10 mouse cellular contexts compared by ENCODE assay signal in genomic region chr5:100079931-100080275, GRCm38 (mm10). TPM values are rescaled to one million over a fixed set of nuclear protein-coding genes. Genes with fewer than 3 reads are reported as not detected.
DNase-seq lines count a peak whose midpoint lies in the region; ATAC-seq and TF ChIP-seq lines count a peak whose summit lies in the region.
"Had no signal": no experiment of that assay in that cellular context is flagged by ENCODE, and none has a peak within 500 bp of the region (broad histone marks: within the 10 kb centered on the region; RNA-seq: fewer than 3 reads in every experiment).

No protein-coding gene starts in this region.

- 0 out of 2 replicates have a peak overlapping the region, but pooled peaks have one; percentile 53 for H3K4me2 ChIP-seq in embryonic facial prominence, embryonic 11.5 days (ENCODE audit: low read depth, low read length)
- peak overlapping the region; percentile 27 for H3K4me2 ChIP-seq in hindbrain, embryonic 16.5 days (ENCODE audit: low read length)
- H3K4me2 ChIP-seq in midbrain, postnatal 0 days (ENCODE audit: low read depth, low read length, poor library complexity, severe bottlenecking), result no peak overlapping the region

- WGBS in kidney, adult 2 months, result 41% methylated on average over 8 of the region's 8 CpGs
- 86% methylated on average over 8 of the region's 8 CpGs for WGBS in embryonic facial prominence, embryonic 11.5 days
- WGBS in hindbrain, embryonic 16.5 days, result 61% methylated on average over 8 of the region's 8 CpGs
- 83% methylated on average over 8 of the region's 8 CpGs for WGBS in midbrain, postnatal 0 days

- no peaks in the 10 kb centered on the region for H3K36me3 ChIP-seq in kidney, adult 2 months (ENCODE audit: control insufficient read depth, insufficient read depth, low read length)
- no peaks in the 10 kb centered on the region for H3K36me3 ChIP-seq in embryonic facial prominence, embryonic 11.5 days (replicated peaks; ENCODE audit: control insufficient read depth, insufficient read depth, low read depth, low read length)
- H3K36me3 ChIP-seq in hindbrain, embryonic 16.5 days (ENCODE audit: control insufficient read depth, insufficient read depth, low read length), result no peaks in the 10 kb centered on the region
- H3K36me3 ChIP-seq in midbrain, postnatal 0 days (ENCODE audit: insufficient read depth, low read length), result no peaks in the 10 kb centered on the region; the same call in 1 of the 2 replicates

- H3K4me1 ChIP-seq in kidney, adult 2 months (ENCODE audit: control insufficient read depth, insufficient read depth, low read length), result no peaks in the 10 kb centered on the region
- no peaks in the 10 kb centered on the region; the same call in 1 of the 2 replicates for H3K4me1 ChIP-seq in embryonic facial prominence, embryonic 11.5 days (ENCODE audit: control insufficient read depth, insufficient read depth, low read length)
- no peaks in the 10 kb centered on the region for H3K4me1 ChIP-seq in hindbrain, embryonic 16.5 days (ENCODE audit: control insufficient read depth, insufficient read depth, low read depth, low read length)
- H3K4me1 ChIP-seq in midbrain, postnatal 0 days (ENCODE audit: insufficient read depth, low read length), result peaks cover 2% of the 10 kb centered on the region; the same call in 1 of the 2 replicates

- H3K9ac ChIP-seq in embryonic facial prominence, embryonic 11.5 days (replicated peaks; ENCODE audit: low read length), result 0 out of 2 replicates have a peak overlapping the region, but pooled peaks have one; percentile 18
- H3K9ac ChIP-seq in hindbrain, embryonic 16.5 days (ENCODE audit: low read depth, low read length), result no peak overlapping the region
- H3K9ac ChIP-seq in midbrain, postnatal 0 days (replicated peaks; ENCODE audit: low read length, poor library complexity, severe bottlenecking), result no peak overlapping the region

- no peak overlapping the region for H3K4me3 ChIP-seq in kidney, adult 2 months (ENCODE audit: insufficient read depth, low read depth, low read length)
- no peak overlapping the region for H3K4me3 ChIP-seq in embryonic facial prominence, embryonic 11.5 days (ENCODE audit: low read depth, low read length)
- no peak overlapping the region for H3K4me3 ChIP-seq in hindbrain, embryonic 16.5 days (ENCODE audit: low read length)
- no peak overlapping the region for H3K4me3 ChIP-seq in midbrain, postnatal 0 days (ENCODE audit: low read depth, low read length)

- TF ChIP-seq POLR2A in kidney, adult 2 months (IDR thresholded peaks at IDR 0.05; ENCODE audit: low read depth, low read length), result no peak

- H3K27ac ChIP-seq in kidney, adult 2 months (ENCODE audit: insufficient read depth, low read depth, low read length), result no peak overlapping the region
- no peak overlapping the region for H3K27ac ChIP-seq in embryonic facial prominence, embryonic 11.5 days (replicated peaks; ENCODE audit: low read depth, low read length)
- H3K27ac ChIP-seq in hindbrain, embryonic 16.5 days (ENCODE audit: low read depth, low read length), result no peak overlapping the region
- H3K27ac ChIP-seq in midbrain, postnatal 0 days (ENCODE audit: low read depth, low read length), result no peak overlapping the region
- H3K27ac ChIP-seq: left cerebral cortex, adult 2 months had no signal

- H3K9me3 ChIP-seq in embryonic facial prominence, embryonic 11.5 days (replicated peaks; ENCODE audit: control insufficient read depth, low read length), result no peaks in the 10 kb centered on the region
- no peaks in the 10 kb centered on the region for H3K9me3 ChIP-seq in hindbrain, embryonic 16.5 days (ENCODE audit: control insufficient read depth, low read length)
- no peaks in the 10 kb centered on the region for H3K9me3 ChIP-seq in midbrain, postnatal 0 days (ENCODE audit: low read length)
- H3K9me3 ChIP-seq: G1E had no signal

- no peak for ATAC-seq in embryonic facial prominence, embryonic 11.5 days (replicated peaks; ENCODE audit: insufficient number of reproducible peaks, low FRiP score, low TSS enrichment, low read depth)
- 0 out of 2 replicates have a peak, but pooled peaks have one; percentile 22 for ATAC-seq in hindbrain, embryonic 16.5 days
- ATAC-seq in midbrain, postnatal 0 days (ENCODE audit: low FRiP score), result no peak

- no peaks in the 10 kb centered on the region for H3K27me3 ChIP-seq in kidney, adult 2 months (replicated peaks; ENCODE audit: control insufficient read depth, insufficient read depth, low read length)
- no peaks in the 10 kb centered on the region for H3K27me3 ChIP-seq in embryonic facial prominence, embryonic 11.5 days (ENCODE audit: control insufficient read depth, insufficient read depth, low read length)
- H3K27me3 ChIP-seq in hindbrain, embryonic 16.5 days (replicated peaks; ENCODE audit: control insufficient read depth, insufficient read depth, low read length), result no peaks in the 10 kb centered on the region
- H3K27me3 ChIP-seq in midbrain, postnatal 0 days (ENCODE audit: insufficient read depth, low read length), result no peaks in the 10 kb centered on the region

- DNase-seq in kidney, adult 2 months, result peak; percentile 16
- DNase-seq in kidney, adult 11 months, result no peak
- DNase-seq in embryonic facial prominence, embryonic 11.5 days (ENCODE audit: low spot score), result no peak
- peak; percentile 43 for DNase-seq in midbrain, postnatal 0 days (ENCODE audit: low spot score)
- no peak for DNase-seq in cerebellum, adult 9-10 months
- DNase-seq in frontal cortex, postnatal 36 days (ENCODE audit: low spot score in 2 of 2), result no peak
- no peak for DNase-seq in adrenal gland, adult 2 months

- no peak for TF ChIP-seq CTCF in kidney, adult 2 months (conservative IDR thresholded peaks at IDR 0.05; ENCODE audit: insufficient read depth, insufficient read length, low read depth, low read length)
- TF ChIP-seq CTCF in midbrain, postnatal 0 days (IDR thresholded peaks at IDR 0.05), result no peak

RNA-seq across cellular contexts. Expression of gene Enoph1, which starts 40.1 kb away (rescaled TPM):
- polyA plus RNA-seq in kidney, adult 2 months (2012; rRNA removed), result 17.1 and 17.9 TPM in 2 replicates
- 52.9 and 59.0 TPM in 2 replicates for polyA plus RNA-seq in embryonic facial prominence, embryonic 11.5 days (2014; fragmentation: Nextera tagmentation; extraction: Ambion mirVana)
- 56.9 and 62.2 TPM in 2 replicates for polyA plus RNA-seq in hindbrain, embryonic 16.5 days (2015; fragmentation: Nextera tagmentation; extraction: Ambion mirVana)
- total RNA-seq in midbrain, postnatal 0 days (2014; rRNA removed), result 50.0 and 54.7 TPM in 2 replicates
- 55.0 and 56.3 TPM in 2 replicates for polyA plus RNA-seq in midbrain, postnatal 0 days (2015; fragmentation: Nextera tagmentation; extraction: Ambion mirVana)
- total RNA-seq in adrenal gland, adult 2 months (2021), result 10 to 100 TPM; 26.5 to 35.8 TPM
- polyA plus RNA-seq in adrenal gland, adult 2 months (2012; rRNA removed), result 54.3 and 58.6 TPM in 2 replicates

RNA-seq across cellular contexts. Expression of gene Hnrnpdl, which starts 40.4 kb away (rescaled TPM):
- polyA plus RNA-seq in kidney, adult 2 months (2012; rRNA removed), result 33.4 and 40.5 TPM in 2 replicates
- 270 and 281 TPM in 2 replicates for polyA plus RNA-seq in embryonic facial prominence, embryonic 11.5 days (2014; fragmentation: Nextera tagmentation; extraction: Ambion mirVana)
- 158 and 173 TPM in 2 replicates for polyA plus RNA-seq in hindbrain, embryonic 16.5 days (2015; fragmentation: Nextera tagmentation; extraction: Ambion mirVana)
- total RNA-seq in midbrain, postnatal 0 days (2014; rRNA removed), result 145 and 171 TPM in 2 replicates
- 203 and 214 TPM in 2 replicates for polyA plus RNA-seq in midbrain, postnatal 0 days (2015; fragmentation: Nextera tagmentation; extraction: Ambion mirVana)
- 100 to 1,000 TPM; 100 to 114 TPM for total RNA-seq in adrenal gland, adult 2 months (2021)
- polyA plus RNA-seq in adrenal gland, adult 2 months (2012; rRNA removed), result 70.4 and 79.3 TPM in 2 replicates

Comparison
In these comparisons a context has a peak if more than half of its experiments do, and no peak if none do; other contexts are left out.
1. DNase-seq: peak in kidney, adult 2 months (single experiment) and midbrain, postnatal 0 days (single experiment); none in kidney, adult 11 months (single experiment), embryonic facial prominence, embryonic 11.5 days (single experiment), cerebellum, adult 9-10 months (single experiment), frontal cortex, postnatal 36 days (0 of 2) and adrenal gland, adult 2 months (single experiment).